ENCODE assay signal across 8 mouse cellular contexts in the genomic region with DNA sequence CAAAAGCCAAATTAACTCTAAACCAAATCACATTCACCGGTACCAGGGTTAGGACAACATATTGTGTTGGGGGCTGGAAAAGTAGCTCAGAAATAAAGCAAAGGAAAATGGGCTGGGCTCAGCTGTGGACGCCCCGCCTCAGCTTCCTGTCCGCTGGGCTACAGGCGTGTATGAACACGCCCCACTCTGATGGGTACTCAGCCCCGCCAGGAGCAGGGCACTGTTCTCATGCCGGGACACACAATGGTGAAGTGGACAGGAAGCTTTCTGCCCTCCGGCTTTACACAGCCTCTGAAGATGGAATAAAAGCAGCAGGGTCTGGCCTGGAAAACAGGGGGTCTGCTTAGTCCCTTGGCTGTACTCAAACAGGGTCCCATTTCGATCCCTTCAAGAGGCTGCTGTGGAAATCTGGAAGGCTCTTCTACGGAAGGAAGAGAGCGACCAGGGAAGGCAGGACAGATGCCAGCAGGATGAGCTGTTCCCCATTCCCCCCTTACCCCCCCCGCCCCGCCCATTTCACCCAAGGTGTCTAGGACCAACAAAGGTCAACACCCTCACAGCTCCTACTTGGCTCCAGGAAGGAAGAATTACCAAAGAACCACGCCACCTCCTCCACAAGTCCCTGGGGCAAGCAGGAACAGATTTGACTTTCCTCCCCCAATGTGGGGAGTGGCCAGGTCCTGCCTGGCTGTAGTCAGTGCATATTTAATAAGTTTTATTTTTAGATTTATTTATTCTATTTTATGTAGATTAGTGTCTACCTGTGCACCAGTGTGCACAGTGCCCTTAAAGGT. TPM values are rescaled to one million over a fixed set of nuclear protein-coding genes. Genes with fewer than 3 reads are reported as not detected.
DNase-seq lines count a peak whose midpoint lies in the region; ATAC-seq and TF ChIP-seq lines count a peak whose summit lies in the region.

No protein-coding gene starts in this region.

- H3K79me2 ChIP-seq in MEL (ENCODE audit: control insufficient read depth, insufficient read depth, low read length, poor library complexity): no peaks in the 10 kb centered on the region

- peak overlapping the region; percentile 69 to 97 for H3K4me3 ChIP-seq in MEL (ENCODE audit: control insufficient read depth in 1 of 2, insufficient read depth in 1 of 2, low read depth in 2 of 2, low read length in 2 of 2)
- no peak overlapping the region for H3K4me3 ChIP-seq in liver, postnatal 0 days (ENCODE audit: low read depth, low read length)
- no peak overlapping the region for H3K4me3 ChIP-seq in thymus, adult 2 months (ENCODE audit: control insufficient read depth, insufficient read depth, low read length)

- TF ChIP-seq CTCF in MEL (IDR thresholded peaks at IDR 0.05 in 2 of 3, conservative IDR thresholded peaks at IDR 0.05 in 1 of 3; ENCODE audit: control insufficient read depth in 1 of 3, insufficient read depth in 1 of 3, low read depth in 2 of 3, low read length in 3 of 3, poor library complexity in 1 of 3, severe bottlenecking in 1 of 3): no peak
- TF ChIP-seq CTCF in liver, postnatal 0 days (IDR thresholded peaks at IDR 0.05; ENCODE audit: low read depth): no peak
- no peak for TF ChIP-seq CTCF in thymus, adult 2 months (IDR thresholded peaks at IDR 0.05; ENCODE audit: borderline replicate concordance, control insufficient read depth, extremely low read depth, insufficient read depth, low read length, poor library complexity)

- ATAC-seq in liver, postnatal 0 days: no peak

- TF ChIP-seq RAD21 in MEL (IDR thresholded peaks at IDR 0.05; ENCODE audit: low read depth, low read length): no peak

- no peaks in the 10 kb centered on the region for H3K9me3 ChIP-seq in MEL (replicated peaks; ENCODE audit: insufficient read depth, low read length)
- H3K9me3 ChIP-seq in liver, postnatal 0 days (ENCODE audit: low read length): no peaks in the 10 kb centered on the region

- no peak for TF ChIP-seq POLR2A in MEL (IDR thresholded peaks at IDR 0.05; ENCODE audit: control insufficient read depth in 1 of 2, insufficient read depth in 1 of 2, low read depth in 1 of 2, low read length in 2 of 2, poor library complexity in 1 of 2)
- no peak for TF ChIP-seq POLR2A in thymus, adult 2 months (IDR thresholded peaks at IDR 0.05; ENCODE audit: control insufficient read depth, extremely low read depth, insufficient read depth, low read length, poor library complexity)

- WGBS in liver, postnatal 0 days (ENCODE audit: insufficient replicate concordance): 41% methylated on average over 15 of the region's 15 CpGs
- 64% methylated on average over 15 of the region's 15 CpGs for WGBS in thymus, adult 2 months

- DNase-seq in 416B (ENCODE audit: low read depth) (peak; percentile 61), MEL (ENCODE audit: low read depth, low spot score) (peak; percentile 56)
- peak; percentile 42 to 49 for DNase-seq in heart, postnatal 36 days
- DNase-seq in liver, postnatal 0 days: peak; percentile 32
- DNase-seq in ovary, postnatal 10 days (ENCODE audit: low spot score): no peak
- no peak for DNase-seq in cerebellum, postnatal 4 days (ENCODE audit: low spot score in 2 of 2)
- no peak for DNase-seq in layer of hippocampus, postnatal 25 days (ENCODE audit: extremely low spot score in 1 of 2, low spot score in 1 of 2)
- DNase-seq in thymus, adult 2 months: no peak

- TF ChIP-seq EP300 in MEL (IDR thresholded peaks at IDR 0.05; ENCODE audit: low read depth in 1 of 2, low read length in 2 of 2): no peak
- no peak for TF ChIP-seq EP300 in liver, postnatal 0 days (IDR thresholded peaks at IDR 0.05; ENCODE audit: low read depth)

- peaks cover 12% of the 10 kb centered on the region in 2 experiments for H3K27me3 ChIP-seq in MEL (ENCODE audit: control insufficient read depth in 1 of 2, insufficient read depth in 2 of 2, low read length in 2 of 2)
- H3K27me3 ChIP-seq in liver, postnatal 0 days (ENCODE audit: insufficient read depth, low read length): no peaks in the 10 kb centered on the region
- no peaks in the 10 kb centered on the region for H3K27me3 ChIP-seq in thymus, adult 2 months (ENCODE audit: control insufficient read depth, insufficient read depth, low read length)

- no peak overlapping the region for H3K27ac ChIP-seq in MEL (ENCODE audit: control insufficient read depth, low read depth, low read length)
- no peak overlapping the region for H3K27ac ChIP-seq in liver, postnatal 0 days (ENCODE audit: low read depth)
- H3K27ac ChIP-seq in thymus, adult 2 months (ENCODE audit: control insufficient read depth, insufficient read depth, low read length): no peak overlapping the region

- H3K36me3 ChIP-seq in MEL (ENCODE audit: control insufficient read depth in 1 of 2, insufficient read depth in 2 of 2, low read length in 2 of 2): no peaks in the 10 kb centered on the region
- H3K36me3 ChIP-seq in liver, postnatal 0 days (replicated peaks; ENCODE audit: insufficient read depth, low read length): no peaks in the 10 kb centered on the region
- H3K36me3 ChIP-seq in thymus, adult 2 months (ENCODE audit: control insufficient read depth, insufficient read depth, low read length): no peaks in the 10 kb centered on the region

- H3K4me2 ChIP-seq in liver, postnatal 0 days (ENCODE audit: low read depth, low read length): peak overlapping the region; percentile 55

- H3K4me1 ChIP-seq in MEL (ENCODE audit: control insufficient read depth in 1 of 2, insufficient read depth in 2 of 2, low read length in 2 of 2): no peaks in the 10 kb centered on the region
- peaks cover 6% of the 10 kb centered on the region for H3K4me1 ChIP-seq in liver, postnatal 0 days (ENCODE audit: insufficient read depth)
- peaks cover 3% of the 10 kb centered on the region; the same call in 1 of the 2 replicates for H3K4me1 ChIP-seq in thymus, adult 2 months (replicated peaks; ENCODE audit: control insufficient read depth, insufficient read depth, low read length)

- peak overlapping the region; percentile 51; the same call in 1 of the 2 replicates for H3K9ac ChIP-seq in MEL (ENCODE audit: control insufficient read depth, low read depth, low read length, poor library complexity, severe bottlenecking)
- H3K9ac ChIP-seq in liver, postnatal 0 days (replicated peaks): no peak overlapping the region

- intact Hi-C loops in heart, postnatal 36 days (cut with DNase I): no loop called here

TF ChIP-seq in MEL, 35 proteins besides CTCF, POLR2A, EP300 and RAD21:
- TF ChIP-seq USF1 (IDR thresholded peaks at IDR 0.05; ENCODE audit: low read depth, low read length) (no peak), ZNF384 (IDR thresholded peaks at IDR 0.05; ENCODE audit: low read depth, low read length) (no peak), SIN3A (IDR thresholded peaks at IDR 0.05; ENCODE audit: low read length) (no peak), TCF12 (IDR thresholded peaks at IDR 0.05; ENCODE audit: low read depth, low read length) (no peak), ZMIZ1 (IDR thresholded peaks at IDR 0.05; ENCODE audit: low read depth, low read length) (no peak), TAL1 (IDR thresholded peaks at IDR 0.05; ENCODE audit: low read length) (no peak), MYB (IDR thresholded peaks at IDR 0.05; ENCODE audit: low read depth, low read length) (no peak), E2F4 (IDR thresholded peaks at IDR 0.05; ENCODE audit: borderline replicate concordance, low read depth, low read length) (no peak), SMC3 (IDR thresholded peaks at IDR 0.05; ENCODE audit: low read depth, low read length) (no peak), CHD2 (IDR thresholded peaks at IDR 0.05; ENCODE audit: low read length) (no peak), CHD1 (IDR thresholded peaks at IDR 0.05; ENCODE audit: low read depth, low read length) (no peak)

RNA-seq across cellular contexts. Expression of a gene that starts 19.4 kb away (rescaled TPM):
- total RNA-seq in MEL (2012; rRNA removed): 0.04 and 0.39 TPM in 2 replicates
- under 1 TPM in 1 of 2 experiments, not detected in 1; 0.10 TPM for polyA plus RNA-seq in MEL (2012; ENCODE audit: insufficient read depth in 1 of 2, insufficient read length in 2 of 2, low read depth in 1 of 2, low replicate concordance in 2 of 2, missing spikeins in 1 of 2)
- total RNA-seq in heart, postnatal 36 days (2021): 1 to 10 TPM; 2.7 to 4.0 TPM
- 3.0 and 3.5 TPM in 2 replicates for polyA plus RNA-seq in liver, postnatal 0 days (2015; fragmentation: Nextera tagmentation; extraction: Ambion mirVana)
- total RNA-seq in layer of hippocampus, postnatal 25 days (2021): 1 to 10 TPM; 8.9 to 9.4 TPM
- polyA plus RNA-seq in thymus, adult 2 months (2012; rRNA removed): 11.9 and 15.8 TPM in 2 replicates

RNA-seq across cellular contexts. Expression of a gene that starts 35.9 kb away (rescaled TPM):
- total RNA-seq in MEL (2012; rRNA removed): 4.6 and 5.4 TPM in 2 replicates
- polyA plus RNA-seq in MEL (2012; ENCODE audit: insufficient read depth in 1 of 2, insufficient read length in 2 of 2, low read depth in 1 of 2, low replicate concordance in 2 of 2, missing spikeins in 1 of 2): 1 to 10 TPM in 1 of 2 experiments, not detected in 1; 9.5 TPM
- total RNA-seq in heart, postnatal 36 days (2021): 10 to 100 TPM; 24.5 to 29.1 TPM
- 10.7 and 12.6 TPM in 2 replicates for polyA plus RNA-seq in liver, postnatal 0 days (2015; fragmentation: Nextera tagmentation; extraction: Ambion mirVana)
- total RNA-seq in layer of hippocampus, postnatal 25 days (2021): 10 to 100 TPM; 16.8 to 17.0 TPM
- 22.6 and 24.0 TPM in 2 replicates for polyA plus RNA-seq in thymus, adult 2 months (2012; rRNA removed)

RNA-seq across cellular contexts. Expression of a gene that starts 36.1 kb away (rescaled TPM):
- total RNA-seq in MEL (2012; rRNA removed): 224 and 237 TPM in 2 replicates
- polyA plus RNA-seq in MEL (2012; ENCODE audit: insufficient read depth in 1 of 2, insufficient read length in 2 of 2, low read depth in 1 of 2, low replicate concordance in 2 of 2, missing spikeins in 1 of 2): 100 to 1,000 TPM in 1 of 2 experiments, not detected in 1; 207 TPM
- total RNA-seq in heart, postnatal 36 days (2021): 100 to 1,000 TPM; 130 to 134 TPM
- 75.2 and 79.3 TPM in 2 replicates for polyA plus RNA-seq in liver, postnatal 0 days (2015; fragmentation: Nextera tagmentation; extraction: Ambion mirVana)
- 10 to 100 TPM; 51.5 to 57.4 TPM for total RNA-seq in layer of hippocampus, postnatal 25 days (2021)
- 68.3 and 91.0 TPM in 2 replicates for polyA plus RNA-seq in thymus, adult 2 months (2012; rRNA removed)

RNA-seq across cellular contexts. Expression of a gene that starts 40.2 kb away (rescaled TPM):
- 32.6 and 35.1 TPM in 2 replicates for total RNA-seq in MEL (2012; rRNA removed)
- polyA plus RNA-seq in MEL (2012; ENCODE audit: insufficient read depth in 1 of 2, insufficient read length in 2 of 2, low read depth in 1 of 2, low replicate concordance in 2 of 2, missing spikeins in 1 of 2): 10 to 100 TPM; 35.8 to 45.8 TPM
- 10 to 100 TPM; 20.7 to 23.8 TPM for total RNA-seq in heart, postnatal 36 days (2021)
- 5.2 and 6.2 TPM in 2 replicates for polyA plus RNA-seq in liver, postnatal 0 days (2015; fragmentation: Nextera tagmentation; extraction: Ambion mirVana)
- total RNA-seq in layer of hippocampus, postnatal 25 days (2021): 10 to 100 TPM; 19.7 to 20.9 TPM
- 47.9 and 50.1 TPM in 2 replicates for polyA plus RNA-seq in thymus, adult 2 months (2012; rRNA removed)

RNA-seq across cellular contexts. Expression of a gene that starts 53.9 kb away (rescaled TPM):
- 38.9 and 43.9 TPM in 2 replicates for total RNA-seq in MEL (2012; rRNA removed)
- 100 to 1,000 TPM in 1 of 2 experiments, not detected in 1; 114 TPM for polyA plus RNA-seq in MEL (2012; ENCODE audit: insufficient read depth in 1 of 2, insufficient read length in 2 of 2, low read depth in 1 of 2, low replicate concordance in 2 of 2, missing spikeins in 1 of 2)
- total RNA-seq in heart, postnatal 36 days (2021): 10 to 100 TPM; 85.7 to 94.7 TPM
- polyA plus RNA-seq in liver, postnatal 0 days (2015; fragmentation: Nextera tagmentation; extraction: Ambion mirVana): 1.3 and 1.9 TPM in 2 replicates
- 10 to 100 TPM; 75.9 to 80.6 TPM for total RNA-seq in layer of hippocampus, postnatal 25 days (2021)
- 297 and 310 TPM in 2 replicates for polyA plus RNA-seq in thymus, adult 2 months (2012; rRNA removed)

Comparison
In these comparisons a context has a peak if more than half of its experiments do, and no peak if none do; other contexts are left out.
1. DNase-seq: peak in 416B (single experiment), MEL (single experiment), heart, postnatal 36 days (2 of 2) and liver, postnatal 0 days (single experiment); none in ovary, postnatal 10 days (single experiment), cerebellum, postnatal 4 days (0 of 2), layer of hippocampus, postnatal 25 days (0 of 2) and thymus, adult 2 months (single experiment).
2. H3K4me3 ChIP-seq: peak in MEL (2 of 2); none in liver, postnatal 0 days (single experiment) and thymus, adult 2 months (single experiment).